9 mouse cellular contexts compared by ENCODE assay signal in the genomic region with DNA sequence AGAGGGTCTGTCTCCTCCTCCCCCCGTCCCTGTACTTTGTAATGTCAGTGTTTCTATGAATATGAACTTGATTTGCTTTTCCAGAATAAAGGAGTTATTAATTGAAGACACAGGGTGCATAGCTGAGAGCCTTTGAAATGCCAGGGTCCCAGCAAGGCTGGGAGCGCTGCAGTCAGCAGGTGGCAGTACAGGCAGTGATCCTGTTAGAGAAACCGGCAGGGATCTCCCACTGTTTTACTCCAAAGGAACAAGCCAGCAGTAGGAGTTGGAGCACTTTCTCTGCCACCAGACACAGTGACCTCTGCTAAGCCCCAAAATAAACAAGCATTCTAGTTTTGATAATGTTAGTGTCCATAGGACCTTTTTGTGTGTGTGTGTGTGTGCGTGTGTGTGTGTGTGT. TPM values are rescaled to one million over a fixed set of nuclear protein-coding genes. Genes with fewer than 3 reads are reported as not detected.
DNase-seq lines count a peak whose midpoint lies in the region; ATAC-seq and TF ChIP-seq lines count a peak whose summit lies in the region.
"Had no signal": no experiment of that assay in that cellular context is flagged by ENCODE, and none has a peak within 500 bp of the region (broad histone marks: within the 10 kb centered on the region; RNA-seq: fewer than 3 reads in every experiment).

No protein-coding gene starts in this region.

- no peaks in the 10 kb centered on the region for H3K27me3 ChIP-seq in hindbrain, postnatal 0 days (ENCODE audit: insufficient read depth, low read length)
- H3K27me3 ChIP-seq in hindbrain, embryonic 13.5 days, result no peaks in the 10 kb centered on the region
- no peaks in the 10 kb centered on the region for H3K27me3 ChIP-seq in midbrain, embryonic 16.5 days (ENCODE audit: control insufficient read depth, insufficient read depth, low read depth, low read length)
- H3K27me3 ChIP-seq: heart, embryonic 15.5 days had no signal

- no peak overlapping the region for H3K4me2 ChIP-seq in hindbrain, postnatal 0 days (ENCODE audit: low read depth, low read length)
- H3K4me2 ChIP-seq in hindbrain, embryonic 13.5 days, result no peak overlapping the region
- H3K4me2 ChIP-seq in midbrain, embryonic 16.5 days (ENCODE audit: low read length), result no peak overlapping the region
- H3K4me2 ChIP-seq: heart, embryonic 15.5 days had no signal

- WGBS in hindbrain, postnatal 0 days, result 38% methylated on average over 4 of the region's 4 CpGs
- WGBS in hindbrain, embryonic 13.5 days, result 43% methylated on average over 4 of the region's 4 CpGs
- 40% methylated on average over 4 of the region's 4 CpGs for WGBS in olfactory bulb, adult 2 months
- 41% methylated on average over 4 of the region's 4 CpGs for WGBS in midbrain, embryonic 16.5 days

- ATAC-seq in hindbrain, postnatal 0 days, result no peak
- ATAC-seq in hindbrain, embryonic 13.5 days (ENCODE audit: low FRiP score), result no peak
- ATAC-seq in erythroid progenitor cell, adult 5-6 weeks (replicated peaks; ENCODE audit: low FRiP score, poor library complexity, severe bottlenecking), result no peak
- no peak for ATAC-seq in midbrain, embryonic 16.5 days

- H3K36me3 ChIP-seq in hindbrain, postnatal 0 days (ENCODE audit: insufficient read depth, low read length), result peaks cover 11% of the 10 kb centered on the region; the same call in 1 of the 2 replicates
- peaks cover 53% of the 10 kb centered on the region for H3K36me3 ChIP-seq in hindbrain, embryonic 13.5 days
- H3K36me3 ChIP-seq in midbrain, embryonic 16.5 days (ENCODE audit: control insufficient read depth, insufficient read depth, low read length), result peaks cover 20% of the 10 kb centered on the region

- no peak overlapping the region for H3K27ac ChIP-seq in hindbrain, postnatal 0 days
- H3K27ac ChIP-seq in hindbrain, embryonic 13.5 days, result no peak overlapping the region
- H3K27ac ChIP-seq in bone marrow macrophage, adult 2 months (ENCODE audit: insufficient read depth, low read depth, low read length), result no peak overlapping the region
- H3K27ac ChIP-seq in olfactory bulb, adult 2 months (ENCODE audit: insufficient read depth, low read depth, low read length), result no peak overlapping the region
- no peak overlapping the region for H3K27ac ChIP-seq in midbrain, embryonic 16.5 days (ENCODE audit: low read length)
- H3K27ac ChIP-seq: heart, embryonic 15.5 days had no signal

- no peaks in the 10 kb centered on the region for H3K4me1 ChIP-seq in hindbrain, postnatal 0 days (ENCODE audit: insufficient read depth, low read length)
- H3K4me1 ChIP-seq in hindbrain, embryonic 13.5 days (replicated peaks), result no peaks in the 10 kb centered on the region
- H3K4me1 ChIP-seq in bone marrow macrophage, adult 2 months (ENCODE audit: control insufficient read depth, insufficient read depth, low read length), result no peaks in the 10 kb centered on the region
- H3K4me1 ChIP-seq in olfactory bulb, adult 2 months (ENCODE audit: control insufficient read depth, insufficient read depth, low read length), result no peaks in the 10 kb centered on the region
- no peaks in the 10 kb centered on the region for H3K4me1 ChIP-seq in midbrain, embryonic 16.5 days (ENCODE audit: control insufficient read depth, insufficient read depth, low read length)
- H3K4me1 ChIP-seq: heart, embryonic 15.5 days had no signal

- H3K9ac ChIP-seq in hindbrain, postnatal 0 days (replicated peaks; ENCODE audit: low read length), result no peak overlapping the region
- H3K9ac ChIP-seq in hindbrain, embryonic 13.5 days, result no peak overlapping the region
- H3K9ac ChIP-seq in midbrain, embryonic 16.5 days (ENCODE audit: low read depth, low read length), result no peak overlapping the region
- H3K9ac ChIP-seq: heart, embryonic 15.5 days had no signal

- peak; percentile 72 for DNase-seq in hindbrain, postnatal 0 days (ENCODE audit: low spot score)
- peak; percentile 67 to 74 for DNase-seq in right cerebral cortex, postnatal 10 days (ENCODE audit: low spot score in 2 of 2)
- DNase-seq in right cerebral cortex, postnatal 25 days, result no peak

- TF ChIP-seq CTCF in hindbrain, postnatal 0 days (IDR thresholded peaks at IDR 0.05; ENCODE audit: low read depth), result peak; percentile 71
- TF ChIP-seq CTCF in bone marrow macrophage, adult 2 months (IDR thresholded peaks at IDR 0.05; ENCODE audit: low read depth, low read length), result peak; percentile 24; the same call in 1 of the 2 replicates
- peak; percentile 50; the same call in 1 of the 2 replicates for TF ChIP-seq CTCF in olfactory bulb, adult 2 months (IDR thresholded peaks at IDR 0.05; ENCODE audit: insufficient read depth, low read depth, low read length)

- H3K4me3 ChIP-seq in hindbrain, postnatal 0 days (ENCODE audit: low read length), result no peak overlapping the region
- H3K4me3 ChIP-seq in hindbrain, embryonic 13.5 days, result no peak overlapping the region
- no peak overlapping the region for H3K4me3 ChIP-seq in bone marrow macrophage, adult 2 months (ENCODE audit: insufficient read depth, low read length)
- H3K4me3 ChIP-seq in olfactory bulb, adult 2 months (ENCODE audit: insufficient read depth, low read depth, low read length), result no peak overlapping the region
- no peak overlapping the region for H3K4me3 ChIP-seq in midbrain, embryonic 16.5 days (ENCODE audit: low read depth, low read length)
- H3K4me3 ChIP-seq: heart, embryonic 15.5 days had no signal

- TF ChIP-seq POLR2A in bone marrow macrophage, adult 2 months (IDR thresholded peaks at IDR 0.05; ENCODE audit: borderline replicate concordance, low read depth, low read length), result no peak
- TF ChIP-seq POLR2A in olfactory bulb, adult 2 months (IDR thresholded peaks at IDR 0.05; ENCODE audit: insufficient read depth, low read depth, low read length), result no peak

- H3K9me3 ChIP-seq in hindbrain, postnatal 0 days (ENCODE audit: low read length), result no peaks in the 10 kb centered on the region
- no peaks in the 10 kb centered on the region for H3K9me3 ChIP-seq in hindbrain, embryonic 13.5 days
- H3K9me3 ChIP-seq in midbrain, embryonic 16.5 days (replicated peaks; ENCODE audit: control insufficient read depth, low read length, poor library complexity, severe bottlenecking), result no peaks in the 10 kb centered on the region
- H3K9me3 ChIP-seq: heart, embryonic 15.5 days had no signal

RNA-seq across cellular contexts. Expression of a gene that starts 10.2 kb away (rescaled TPM):
- 4.9 and 5.4 TPM in 2 replicates for total RNA-seq in hindbrain, postnatal 0 days (2014; rRNA removed)
- polyA plus RNA-seq in hindbrain, postnatal 0 days (2015; fragmentation: Nextera tagmentation; extraction: Ambion mirVana), result 5.1 and 5.9 TPM in 2 replicates
- 0.80 and 0.84 TPM in 2 replicates for polyA plus RNA-seq in hindbrain, embryonic 13.5 days (2015; fragmentation: Nextera tagmentation; extraction: Ambion mirVana)
- polyA plus RNA-seq in bone marrow macrophage, adult 2 months (2012; ENCODE audit: insufficient read depth, insufficient read length, missing spikeins), result 1.5 TPM in 1 of 2 replicates, not detected in the other
- not detected in 2 replicates for polyA plus RNA-seq in olfactory bulb, adult 2 months (2012; ENCODE audit: insufficient read depth, insufficient read length, low replicate concordance, missing spikeins)
- not detected in 2 replicates for total RNA-seq in erythroid progenitor cell, adult 5-6 weeks (2015; ENCODE audit: low replicate concordance)
- not detected in 2 replicates for total RNA-seq in erythroid progenitor cell, adult 5-6 weeks (2017; ENCODE audit: low replicate concordance)
- 2.1 and 2.9 TPM in 2 replicates for polyA plus RNA-seq in midbrain, embryonic 16.5 days (2015; fragmentation: Nextera tagmentation; extraction: Ambion mirVana)

RNA-seq across cellular contexts. Expression of a gene that starts 18.8 kb away (rescaled TPM):
- total RNA-seq in hindbrain, postnatal 0 days (2014; rRNA removed), result 7.3 and 7.6 TPM in 2 replicates
- polyA plus RNA-seq in hindbrain, postnatal 0 days (2015; fragmentation: Nextera tagmentation; extraction: Ambion mirVana), result 30.0 and 30.5 TPM in 2 replicates
- 44.6 and 49.0 TPM in 2 replicates for polyA plus RNA-seq in hindbrain, embryonic 13.5 days (2015; fragmentation: Nextera tagmentation; extraction: Ambion mirVana)
- 33.6 and 38.5 TPM in 2 replicates for polyA plus RNA-seq in bone marrow macrophage, adult 2 months (2012; ENCODE audit: insufficient read depth, insufficient read length, missing spikeins)
- not detected in 2 replicates for polyA plus RNA-seq in olfactory bulb, adult 2 months (2012; ENCODE audit: insufficient read depth, insufficient read length, low replicate concordance, missing spikeins)
- total RNA-seq in erythroid progenitor cell, adult 5-6 weeks (2015; ENCODE audit: low replicate concordance), result 19.3 and 30.6 TPM in 2 replicates
- 14.9 and 38.3 TPM in 2 replicates for total RNA-seq in erythroid progenitor cell, adult 5-6 weeks (2017; ENCODE audit: low replicate concordance)
- polyA plus RNA-seq in midbrain, embryonic 16.5 days (2015; fragmentation: Nextera tagmentation; extraction: Ambion mirVana), result 42.8 and 45.2 TPM in 2 replicates

RNA-seq across cellular contexts. Expression of a gene that starts 31.6 kb away (rescaled TPM):
- 19.1 and 20.1 TPM in 2 replicates for total RNA-seq in hindbrain, postnatal 0 days (2014; rRNA removed)
- 29.9 and 30.2 TPM in 2 replicates for polyA plus RNA-seq in hindbrain, postnatal 0 days (2015; fragmentation: Nextera tagmentation; extraction: Ambion mirVana)
- polyA plus RNA-seq in hindbrain, embryonic 13.5 days (2015; fragmentation: Nextera tagmentation; extraction: Ambion mirVana), result 47.1 and 48.7 TPM in 2 replicates
- polyA plus RNA-seq in bone marrow macrophage, adult 2 months (2012; ENCODE audit: insufficient read depth, insufficient read length, missing spikeins), result 16.7 and 16.8 TPM in 2 replicates
- polyA plus RNA-seq in olfactory bulb, adult 2 months (2012; ENCODE audit: insufficient read depth, insufficient read length, low replicate concordance, missing spikeins), result not detected in 2 replicates
- 40.4 and 49.9 TPM in 2 replicates for total RNA-seq in erythroid progenitor cell, adult 5-6 weeks (2015; ENCODE audit: low replicate concordance)
- total RNA-seq in erythroid progenitor cell, adult 5-6 weeks (2017; ENCODE audit: low replicate concordance), result 31.5 and 39.5 TPM in 2 replicates
- 40.0 and 41.1 TPM in 2 replicates for polyA plus RNA-seq in midbrain, embryonic 16.5 days (2015; fragmentation: Nextera tagmentation; extraction: Ambion mirVana)

RNA-seq across cellular contexts. Expression of a gene that starts 36.4 kb away (rescaled TPM):
- total RNA-seq in hindbrain, postnatal 0 days (2014; rRNA removed), result 53.2 and 79.3 TPM in 2 replicates
- polyA plus RNA-seq in hindbrain, postnatal 0 days (2015; fragmentation: Nextera tagmentation; extraction: Ambion mirVana), result 56.6 and 62.6 TPM in 2 replicates
- polyA plus RNA-seq in hindbrain, embryonic 13.5 days (2015; fragmentation: Nextera tagmentation; extraction: Ambion mirVana), result 75.7 and 80.9 TPM in 2 replicates
- 21.2 and 26.1 TPM in 2 replicates for polyA plus RNA-seq in bone marrow macrophage, adult 2 months (2012; ENCODE audit: insufficient read depth, insufficient read length, missing spikeins)
- polyA plus RNA-seq in olfactory bulb, adult 2 months (2012; ENCODE audit: insufficient read depth, insufficient read length, low replicate concordance, missing spikeins), result not detected in 2 replicates
- 13.0 and 18.0 TPM in 2 replicates for total RNA-seq in erythroid progenitor cell, adult 5-6 weeks (2015; ENCODE audit: low replicate concordance)
- 8.9 and 14.1 TPM in 2 replicates for total RNA-seq in erythroid progenitor cell, adult 5-6 weeks (2017; ENCODE audit: low replicate concordance)
- 76.3 and 76.6 TPM in 2 replicates for polyA plus RNA-seq in midbrain, embryonic 16.5 days (2015; fragmentation: Nextera tagmentation; extraction: Ambion mirVana)
